Mouse (Mus musculus) midbrain, embryonic 14.5 days (tissue): Measurements from ENCODE around the gene Ampd1. TPM values are rescaled to one million over a fixed set of nuclear protein-coding genes. Genes with fewer than 3 reads are reported as not detected.

ENCODE experiments used
- ATAC-seq: fragments of 200-750 bp; cut with Nextera tagmentation; 2 replicates; pipeline ENCODE4 v1.8.0; 2017; ENCODE audit warnings: moderate number of reproducible peaks, moderate library complexity; ENCODE audit not compliant: low FRiP score, low TSS enrichment
- DNase-seq: peaks from one replicate; pipeline ENCODE4 v3.0.0-alpha.2; 2015
- H3K27ac ChIP-seq: fragments of 300-500 bp; sonication (generic); replicated peaks from 2 replicates; pipeline ENCODE4 v1.5.1; 2014; ENCODE audit warnings: mild to moderate bottlenecking, low read depth, low read length, moderate library complexity
- H3K27me3 ChIP-seq: fragments of 300-500 bp; sonication (generic); 2 replicates; pipeline ENCODE4 v1.6.1; 2014; ENCODE audit warnings: low read length, control low read depth, mixed read lengths; ENCODE audit not compliant: control insufficient read depth, insufficient read depth
- H3K36me3 ChIP-seq: fragments of 300-500 bp; sonication (generic); 2 replicates; pipeline ENCODE4 v1.6.1; 2014; ENCODE audit warnings: low read length, control low read depth; ENCODE audit not compliant: control insufficient read depth, insufficient read depth
- H3K4me1 ChIP-seq: fragments of 300-500 bp; sonication (generic); 2 replicates; pipeline ENCODE4 v1.6.1; 2014; ENCODE audit warnings: mild to moderate bottlenecking, antibody characterized with exemption, low read length, control low read depth; ENCODE audit not compliant: control insufficient read depth, insufficient read depth
- H3K4me2 ChIP-seq: fragments of 300-500 bp; sonication (generic); 2 replicates; pipeline ENCODE4 v1.6.1; 2014; ENCODE audit warnings: mild to moderate bottlenecking, low read length, moderate library complexity
- H3K4me3 ChIP-seq: fragments of 300-500 bp; sonication (generic); replicated peaks from 2 replicates; pipeline ENCODE4 v1.5.1; 2014; ENCODE audit warnings: low read depth, low read length
- H3K9ac ChIP-seq: fragments of 300-500 bp; sonication (generic); replicated peaks from 2 replicates; pipeline ENCODE4 v1.6.1; 2014; ENCODE audit warnings: mild to moderate bottlenecking, low read length, moderate library complexity
- H3K9me3 ChIP-seq: fragments of 300-500 bp; sonication (generic); 2 replicates; pipeline ENCODE4 v1.6.1; 2016; ENCODE audit warnings: low read length, control low read depth, mixed read lengths; ENCODE audit not compliant: control insufficient read depth
- WGBS: fragments of 180-500 bp; shearing (Covaris S2); extraction: QIAGEN DNeasy Blood & Tissue Kit; methylation state at CpG from one replicate; pipeline ENCODE4 v1.1.7; 2014; 5-methylcytosine and 5-hydroxymethylcytosine counted together
- polyA plus RNA-seq: library from polyadenylated mRNA; unstranded; fragments of >200 nt; fragmentation: Nextera tagmentation; extraction: Ambion mirVana; gene quantifications from 2 replicates; pipeline ENCODE4 v1.2.1, GENCODE M21; 2014

The Ampd1 gene
- polyA plus RNA-seq, 1 experiment from 2014 or later = not detected

DNA sequence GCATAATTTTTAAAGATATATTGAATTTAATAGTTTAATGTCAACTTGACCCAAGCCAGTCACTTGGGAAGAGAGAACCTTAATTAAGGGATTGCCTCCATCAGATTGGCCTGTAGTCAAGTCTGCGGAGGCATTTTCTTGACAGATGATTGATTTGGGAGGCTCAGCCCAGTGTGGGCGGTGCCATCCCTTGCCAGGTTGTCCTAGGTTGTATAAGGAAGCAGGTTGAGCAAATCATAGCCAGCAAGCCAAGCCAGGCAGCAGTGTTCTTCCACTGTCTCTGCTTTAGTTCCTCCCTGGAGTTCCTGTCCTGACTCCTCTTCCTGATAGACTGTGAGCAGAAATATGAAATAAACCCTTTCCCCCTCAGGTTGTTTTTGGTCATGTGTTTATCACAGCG lies 49.8 kb downstream of the Ampd1 start:
- Histone ChIP-seq H3K4me1 (no peaks in the 10 kb centered on the region), H3K9me3 (no peaks in the 10 kb centered on the region), H3K9ac (no peak overlapping the region), H3K4me3 (no peak overlapping the region), H3K36me3 (no peaks in the 10 kb centered on the region), H3K4me2 (no peak overlapping the region), H3K27me3 (no peaks in the 10 kb centered on the region), H3K27ac (no peak overlapping the region)
- WGBS = 84% methylated on average over 3 of the region's 3 CpGs
- no peak for ATAC-seq
- DNase-seq = no peak

DNA sequence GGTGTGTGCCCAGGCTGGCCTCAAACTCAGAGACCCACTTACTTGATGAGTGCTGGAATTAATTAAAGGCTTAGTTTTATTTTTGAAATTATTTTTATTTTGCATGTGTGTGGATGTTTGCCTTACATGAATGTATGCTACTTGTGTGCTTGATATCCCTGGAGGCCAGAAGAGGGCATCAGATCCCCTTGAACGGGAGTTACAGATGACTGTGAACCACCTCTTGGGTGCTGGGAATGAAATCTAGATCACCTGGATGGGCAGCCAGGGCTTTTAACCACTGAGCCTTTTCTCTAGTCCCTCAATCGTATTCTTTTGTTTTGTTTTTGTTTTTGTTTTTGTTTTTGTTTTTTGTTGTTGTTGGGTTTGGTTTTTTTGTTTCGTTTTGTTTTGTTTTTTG lies 52.3 kb downstream of the Ampd1 start:
- Histone ChIP-seq H3K4me1 (no peaks in the 10 kb centered on the region), H3K4me3 (no peak overlapping the region), H3K4me2 (no peak overlapping the region), H3K27ac (no peak overlapping the region), H3K27me3 (no peaks in the 10 kb centered on the region), H3K36me3 (no peaks in the 10 kb centered on the region), H3K9me3 (no peaks in the 10 kb centered on the region), H3K9ac (no peak overlapping the region)
- ATAC-seq = no peak
- DNase-seq = no peak
- WGBS = 95% methylated on average over 3 of the region's 3 CpGs

DNA sequence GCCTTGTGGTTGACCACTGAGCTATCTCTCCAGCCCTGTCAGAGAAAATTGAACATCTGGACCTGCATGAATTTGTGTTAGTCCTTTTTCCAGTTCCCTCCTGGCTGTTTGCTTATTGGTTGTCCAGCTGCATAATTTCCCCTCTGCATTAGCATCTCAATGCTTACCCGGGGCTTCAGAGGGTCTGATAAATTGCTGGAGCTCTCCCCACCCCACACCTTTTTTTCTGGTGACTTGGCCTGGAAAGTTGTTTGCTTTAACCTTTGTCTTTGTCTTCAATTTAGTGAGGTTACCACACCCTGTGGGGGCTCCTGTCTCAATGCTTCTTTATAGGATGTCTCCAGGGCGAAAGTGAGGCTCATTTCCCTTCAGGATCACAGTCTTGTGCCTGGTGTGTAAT lies 53.4 kb downstream of the Ampd1 start:
- H3K4me3 ChIP-seq = no peak overlapping the region
- H3K9ac ChIP-seq = no peak overlapping the region
- H3K27me3 ChIP-seq = no peaks in the 10 kb centered on the region
- WGBS = 15% methylated on average over 2 of the region's 2 CpGs
- no peak overlapping the region for H3K27ac ChIP-seq
- H3K4me1 ChIP-seq = no peaks in the 10 kb centered on the region
- DNase-seq (no peak), ATAC-seq (no peak)
- H3K36me3 ChIP-seq = no peaks in the 10 kb centered on the region
- H3K9me3 ChIP-seq = no peaks in the 10 kb centered on the region
- no peak overlapping the region for H3K4me2 ChIP-seq

DNA sequence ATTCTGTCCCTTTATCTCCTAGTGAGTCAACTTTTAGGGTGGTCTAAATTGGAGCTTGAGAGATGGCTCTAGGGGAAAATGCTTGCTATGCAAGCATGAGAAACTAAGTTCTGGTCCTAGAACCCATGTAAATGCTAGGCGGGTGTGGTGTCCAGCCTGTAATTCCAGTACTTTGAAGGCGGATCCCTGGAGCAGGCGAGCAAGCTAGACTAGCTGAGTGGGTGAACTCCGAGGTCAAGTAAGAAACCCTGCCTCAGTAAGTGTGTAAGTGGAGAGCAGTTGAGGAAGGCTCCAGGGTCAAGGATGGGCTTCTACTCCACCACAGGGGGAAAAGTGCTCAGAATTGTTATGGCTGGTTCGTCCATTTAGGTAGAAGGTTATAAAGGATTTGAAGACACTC lies 53.9 kb downstream of the Ampd1 start:
- DNase-seq (no peak), ATAC-seq (no peak)
- H3K27me3 ChIP-seq = no peaks in the 10 kb centered on the region
- no peaks in the 10 kb centered on the region for H3K4me1 ChIP-seq
- 83% methylated on average over 5 of the region's 5 CpGs for WGBS
- H3K4me3 ChIP-seq = no peak overlapping the region
- H3K9ac ChIP-seq = no peak overlapping the region
- H3K27ac ChIP-seq = no peak overlapping the region
- no peaks in the 10 kb centered on the region for H3K36me3 ChIP-seq
- no peaks in the 10 kb centered on the region for H3K9me3 ChIP-seq
- H3K4me2 ChIP-seq = no peak overlapping the region

DNA sequence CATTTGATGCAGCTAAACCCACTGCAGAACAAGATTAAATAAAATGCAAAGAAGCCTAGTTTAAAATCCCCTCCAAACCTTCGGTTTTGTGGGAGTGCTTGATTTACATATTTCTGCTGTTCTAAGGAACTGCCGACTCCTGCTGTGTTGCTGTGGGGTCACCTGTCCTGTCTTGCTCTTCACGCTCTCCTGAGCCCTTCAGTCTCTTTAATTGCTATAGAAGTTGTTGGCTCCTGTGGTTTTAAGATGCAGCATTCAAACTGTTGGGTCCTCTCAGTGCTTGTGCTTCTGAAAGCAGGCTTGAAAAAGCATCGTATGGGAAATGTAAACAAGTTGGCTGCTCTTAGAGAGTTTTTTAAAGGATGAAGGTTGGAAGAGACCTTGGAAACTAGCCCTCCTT lies 54.4 kb downstream of the Ampd1 start:
- Histone ChIP-seq H3K4me1 (no peaks in the 10 kb centered on the region), H3K27ac (no peak overlapping the region), H3K4me3 (no peak overlapping the region), H3K9ac (no peak overlapping the region), H3K27me3 (no peaks in the 10 kb centered on the region), H3K4me2 (no peak overlapping the region), H3K36me3 (no peaks in the 10 kb centered on the region), H3K9me3 (no peaks in the 10 kb centered on the region)
- ATAC-seq = no peak
- DNase-seq = no peak
- 25% methylated on average over 4 of the region's 4 CpGs for WGBS

DNA sequence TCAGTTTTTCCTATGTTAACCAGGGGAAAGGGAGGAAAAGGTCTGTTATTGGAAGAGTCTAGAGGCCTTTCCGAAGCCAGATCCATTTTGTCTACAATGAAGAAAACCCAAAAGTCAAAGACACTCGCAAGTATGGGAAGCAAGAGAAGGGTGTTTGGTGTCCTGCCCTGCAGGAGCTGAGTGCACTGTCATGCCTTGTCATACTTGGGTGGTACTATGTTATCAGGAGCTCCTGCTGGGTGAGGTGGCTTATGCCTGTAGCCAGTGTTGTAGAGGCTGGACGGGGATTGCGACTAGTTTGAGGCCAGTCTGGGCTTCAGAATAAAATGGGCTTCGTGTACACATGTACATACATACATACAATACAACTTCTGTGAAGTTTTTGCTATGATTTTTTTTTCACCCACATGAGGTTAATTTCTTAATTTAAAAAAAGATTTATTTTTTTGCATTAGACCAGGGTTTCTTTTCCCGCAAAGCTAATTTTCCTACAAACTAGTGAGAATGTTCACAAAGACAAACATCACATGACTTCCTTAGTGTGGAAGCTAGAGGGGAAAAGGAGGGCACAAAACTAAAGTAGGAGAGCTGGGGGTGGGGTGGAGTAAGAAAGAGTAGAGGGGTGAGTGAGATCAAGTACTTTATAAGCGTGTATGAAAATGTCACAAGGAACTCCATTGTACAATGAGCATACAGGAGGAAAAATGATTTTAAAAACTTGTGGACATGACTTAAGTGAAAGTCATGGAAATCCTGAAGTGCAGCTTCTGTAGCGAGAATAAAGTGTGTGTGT lies 55.7 kb downstream of the Ampd1 start:
- H3K9me3 ChIP-seq = no peaks in the 10 kb centered on the region
- H3K9ac ChIP-seq = no peak overlapping the region
- H3K4me3 ChIP-seq = no peak overlapping the region
- no peaks in the 10 kb centered on the region for H3K36me3 ChIP-seq
- no peak for ATAC-seq
- no peak overlapping the region for H3K27ac ChIP-seq
- 86% methylated on average over 8 of the region's 8 CpGs for WGBS
- DNase-seq = no peak
- H3K27me3 ChIP-seq = no peaks in the 10 kb centered on the region
- no peak overlapping the region for H3K4me2 ChIP-seq
- no peaks in the 10 kb centered on the region for H3K4me1 ChIP-seq

DNA sequence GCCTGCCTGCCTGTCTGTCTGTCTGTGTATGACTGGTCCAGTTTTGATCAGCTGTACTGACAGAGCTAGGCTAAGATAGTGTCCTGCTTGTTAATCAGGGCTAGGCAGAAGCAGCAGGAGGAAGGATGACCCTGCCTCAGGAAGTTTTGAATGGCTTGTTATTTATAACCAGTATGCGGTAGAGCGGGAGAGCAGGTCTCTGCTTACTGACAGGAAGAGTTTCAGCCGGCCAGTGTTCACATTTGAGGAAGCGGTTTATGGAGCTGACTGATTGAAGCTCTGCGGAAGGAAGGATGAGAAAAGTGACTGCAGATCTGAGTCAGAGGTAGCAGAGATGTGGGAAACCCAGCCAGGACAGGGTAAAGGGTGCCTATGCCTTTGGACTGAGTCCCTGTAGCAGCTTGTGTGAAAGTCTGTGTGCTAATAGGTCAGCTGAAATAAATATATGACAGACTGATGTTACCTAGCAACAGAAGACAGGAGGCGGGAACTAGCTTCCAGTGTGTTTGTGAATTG lies 56.5 kb downstream of the Ampd1 start:
- H3K27ac ChIP-seq = no peak overlapping the region
- H3K27me3 ChIP-seq = no peaks in the 10 kb centered on the region
- no peak overlapping the region for H3K4me3 ChIP-seq
- WGBS = 59% methylated on average over 6 of the region's 6 CpGs
- H3K9me3 ChIP-seq = no peaks in the 10 kb centered on the region
- H3K4me2 ChIP-seq = no peak overlapping the region
- DNase-seq = peak; percentile 48
- no peak overlapping the region for H3K9ac ChIP-seq
- no peak for ATAC-seq
- H3K4me1 ChIP-seq = no peaks in the 10 kb centered on the region
- H3K36me3 ChIP-seq = no peaks in the 10 kb centered on the region

DNA sequence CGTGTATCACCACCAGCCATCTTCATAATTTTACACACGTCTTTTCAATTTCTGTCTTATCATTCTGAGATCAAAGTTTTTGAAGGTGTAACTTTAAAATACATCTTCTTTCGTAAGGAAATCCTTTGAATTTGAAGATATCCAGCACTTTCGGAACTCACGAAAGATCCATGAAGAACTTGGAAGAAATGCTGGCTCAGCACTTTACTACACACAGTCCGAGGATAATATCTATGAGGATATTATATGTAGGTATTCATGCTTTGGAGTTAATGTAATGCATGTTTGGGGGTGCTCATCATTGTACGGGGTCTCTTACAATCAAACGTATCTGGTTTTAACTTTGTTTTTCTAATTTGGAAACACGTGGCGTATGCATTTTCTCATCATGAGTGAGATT lies 59.3 kb downstream of the Ampd1 start:
- no peak overlapping the region for H3K27ac ChIP-seq
- no peaks in the 10 kb centered on the region for H3K9me3 ChIP-seq
- no peak overlapping the region for H3K4me2 ChIP-seq
- DNase-seq (no peak), ATAC-seq (no peak)
- no peaks in the 10 kb centered on the region for H3K4me1 ChIP-seq
- no peak overlapping the region for H3K4me3 ChIP-seq
- no peaks in the 10 kb centered on the region for H3K27me3 ChIP-seq
- 94% methylated on average over 10 of the region's 10 CpGs for WGBS
- H3K9ac ChIP-seq = no peak overlapping the region
- H3K36me3 ChIP-seq = no peaks in the 10 kb centered on the region

DNA sequence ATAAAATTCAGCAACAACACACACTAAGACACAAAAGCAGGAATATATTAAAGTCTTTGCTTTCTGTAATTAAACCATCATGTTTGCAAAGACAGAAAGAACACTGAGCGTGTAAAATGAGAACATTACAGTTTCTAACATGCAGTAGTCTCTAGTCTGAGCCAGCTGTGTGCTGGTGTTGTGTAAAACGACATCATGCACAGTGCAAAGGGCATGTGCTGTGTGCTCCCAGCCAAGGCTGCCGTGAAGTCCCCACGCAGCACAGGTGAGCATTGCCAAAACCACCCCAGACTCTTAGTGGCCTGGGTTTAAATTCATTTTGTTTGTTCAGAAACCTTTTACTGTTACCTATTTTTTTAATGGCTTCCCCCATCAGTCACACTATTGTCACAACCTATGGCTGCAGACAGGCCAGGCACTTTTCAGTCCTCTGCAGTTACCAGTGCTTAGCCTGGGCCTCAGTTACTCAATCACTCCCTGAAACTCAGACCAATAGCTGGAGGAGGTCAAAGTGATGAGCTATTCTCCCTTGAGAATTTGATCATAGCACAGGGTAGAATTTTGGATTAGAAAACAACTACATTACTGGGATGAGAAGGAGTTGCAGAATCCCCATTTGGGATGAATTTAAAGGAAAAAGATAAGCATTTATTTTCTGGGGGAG lies 62.7 kb downstream of the Ampd1 start:
- Histone ChIP-seq H3K27me3 (no peaks in the 10 kb centered on the region), H3K9ac (no peak overlapping the region), H3K36me3 (no peaks in the 10 kb centered on the region), H3K4me1 (no peaks in the 10 kb centered on the region), H3K27ac (no peak overlapping the region), H3K9me3 (no peaks in the 10 kb centered on the region), H3K4me3 (no peak overlapping the region), H3K4me2 (no peak overlapping the region)
- no peak for ATAC-seq
- no peak for DNase-seq
- 92% methylated on average over 4 of the region's 4 CpGs for WGBS
